Mouse (Mus musculus) cerebellum, postnatal 10 days (tissue): ENCODE data around the gene Xxylt1.

Experiments
- DNase-seq, 2 experiments: peaks; one replicate each; pipeline ENCODE4 v3.0.0; 2021; ENCODE audit warnings: mixed read lengths in 2 of 2

The Xxylt1 gene

GRCm38 (mm10) chr16:31081125-31081664, at the start of gene Xxylt1:
TSS of gene Xxylt1 (minus strand) at chr16:31081432.
- peak; percentile 98 for DNase-seq

GRCm38 (mm10) chr16:31128116-31128515, 46.9 kb upstream of the Xxylt1 start:
- no peak for DNase-seq

- DNase-seq: no peak
Measured at GRCm38 (mm10) chr16:31124991-31125390, 43.8 kb upstream of the Xxylt1 start.

- DNase-seq: no peak
Measured at GRCm38 (mm10) chr16:31121612-31122011, 40.4 kb upstream of the Xxylt1 start.

GRCm38 (mm10) chr16:31113596-31113995, 32.4 kb upstream of the Xxylt1 start:
- DNase-seq: no peak

- DNase-seq: no peak
Measured at GRCm38 (mm10) chr16:31101352-31101751, 20.1 kb upstream of the Xxylt1 start.

- DNase-seq: no peak
Measured at GRCm38 (mm10) chr16:31099906-31100305, 18.7 kb upstream of the Xxylt1 start.

GRCm38 (mm10) chr16:31094036-31094435, 12.8 kb upstream of the Xxylt1 start:
- DNase-seq: no peak

GRCm38 (mm10) chr16:31093186-31093585, 12.0 kb upstream of the Xxylt1 start:
- no peak for DNase-seq

GRCm38 (mm10) chr16:31081891-31082290, 659 bp upstream of the Xxylt1 start:
- DNase-seq: no peak

GRCm38 (mm10) chr16:31080573-31081051, 620 bp downstream of the Xxylt1 start:
- DNase-seq: peak; percentile 80 to 81

GRCm38 (mm10) chr16:31077396-31077795, 3.8 kb downstream of the Xxylt1 start:
- no peak for DNase-seq

GRCm38 (mm10) chr16:31076436-31076835, 4.8 kb downstream of the Xxylt1 start:
- DNase-seq: no peak

- DNase-seq: no peak
Measured at GRCm38 (mm10) chr16:31074324-31074908, 6.8 kb downstream of the Xxylt1 start.

GRCm38 (mm10) chr16:31071731-31072130, 9.5 kb downstream of the Xxylt1 start:
- no peak for DNase-seq

GRCm38 (mm10) chr16:31070358-31071133, 10.7 kb downstream of the Xxylt1 start:
- peak; percentile 91 to 94 for DNase-seq

GRCm38 (mm10) chr16:31069211-31070166, 11.7 kb downstream of the Xxylt1 start:
- DNase-seq: no peak

GRCm38 (mm10) chr16:31068280-31068679, 13.0 kb downstream of the Xxylt1 start:
- DNase-seq: no peak

- DNase-seq: no peak
Measured at GRCm38 (mm10) chr16:31066344-31067098, 14.7 kb downstream of the Xxylt1 start.

GRCm38 (mm10) chr16:31064782-31065181, 16.4 kb downstream of the Xxylt1 start:
- no peak for DNase-seq

- DNase-seq: no peak
Measured at GRCm38 (mm10) chr16:31062918-31063317, 18.3 kb downstream of the Xxylt1 start.
